Mouse (Mus musculus): Measurements from ENCODE around the gene Palm3.
"Not testable (repeated sequence)": the region's sequence is repeated elsewhere in the genome, so short reads cannot be mapped to it uniquely, and the experiment has no call there.

Gene Palm3

GRCm38 (mm10) chr8:84021096-84021495 is at the start of gene Palm3:
Palm3 (plus strand) TSS chr8:84021471.
- DNase-seq (ENCODE audit: low read depth, low spot score) = no peak

GRCm38 (mm10) chr8:83971661-83972060 is 49.6 kb upstream of the Palm3 start:
- DNase-seq (ENCODE audit: low read depth, low spot score) = no peak

GRCm38 (mm10) chr8:83972150-83973120 is 48.8 kb upstream of the Palm3 start, which contains the start of gene Prkaca:
Prkaca (plus strand) TSS chr8:83972993.
- DNase-seq (ENCODE audit: low read depth, low spot score) = peak; percentile 99

GRCm38 (mm10) chr8:83973161-83974031 is 47.9 kb upstream of the Palm3 start:
- no peak for DNase-seq (ENCODE audit: low read depth, low spot score)

GRCm38 (mm10) chr8:83974521-83974920 is 46.8 kb upstream of the Palm3 start:
- DNase-seq (ENCODE audit: low read depth, low spot score) = no peak

GRCm38 (mm10) chr8:83976101-83976630 is 45.1 kb upstream of the Palm3 start:
- no peak for DNase-seq (ENCODE audit: low read depth, low spot score)

GRCm38 (mm10) chr8:83976779-83977350 is 44.4 kb upstream of the Palm3 start:
- no peak for DNase-seq (ENCODE audit: low read depth, low spot score)

- DNase-seq (ENCODE audit: low read depth, low spot score) = no peak
Measured at GRCm38 (mm10) chr8:83977646-83978045, 43.6 kb upstream of the Palm3 start.

GRCm38 (mm10) chr8:83978200-83978599 is 43.1 kb upstream of the Palm3 start:
- no peak for DNase-seq (ENCODE audit: low read depth, low spot score)

GRCm38 (mm10) chr8:83980250-83980649 is 41.0 kb upstream of the Palm3 start:
- DNase-seq (ENCODE audit: low read depth, low spot score) = no peak

GRCm38 (mm10) chr8:83980845-83981244 is 40.4 kb upstream of the Palm3 start:
- DNase-seq (ENCODE audit: low read depth, low spot score) = no peak

- no peak for DNase-seq (ENCODE audit: low read depth, low spot score)
Measured at GRCm38 (mm10) chr8:83981533-83981932, 39.7 kb upstream of the Palm3 start.

- no peak for DNase-seq (ENCODE audit: low read depth, low spot score)
Measured at GRCm38 (mm10) chr8:83982449-83982848, 38.8 kb upstream of the Palm3 start.

- DNase-seq (ENCODE audit: low read depth, low spot score) = not testable (repeated sequence)
Measured at GRCm38 (mm10) chr8:83983222-83983621, 38.0 kb upstream of the Palm3 start.

GRCm38 (mm10) chr8:83989243-83989642 is 32.0 kb upstream of the Palm3 start:
- no peak for DNase-seq (ENCODE audit: low read depth, low spot score)

- DNase-seq (ENCODE audit: low read depth, low spot score) = no peak
Measured at GRCm38 (mm10) chr8:83990170-83990569, 31.1 kb upstream of the Palm3 start.

GRCm38 (mm10) chr8:83992488-83992887 is 28.8 kb upstream of the Palm3 start:
- no peak for DNase-seq (ENCODE audit: low read depth, low spot score)

GRCm38 (mm10) chr8:83994030-83994429 is 27.2 kb upstream of the Palm3 start:
- DNase-seq (ENCODE audit: low read depth, low spot score) = no peak

GRCm38 (mm10) chr8:83995973-83996372 is 25.3 kb upstream of the Palm3 start:
- DNase-seq (ENCODE audit: low read depth, low spot score) = no peak

GRCm38 (mm10) chr8:83996567-83997505 is 24.4 kb upstream of the Palm3 start:
- peak; percentile 90 for DNase-seq (ENCODE audit: low read depth, low spot score)
